Mouse (Mus musculus): ENCODE measurements around the gene Plod1.

GRCm38 (mm10) chr4:147868450-147869031, 68.0 kb downstream of the Plod1 start, which contains the start of the genes Miip and Fv1:
- TF ChIP-seq CTCF (IDR thresholded peaks at IDR 0.05 in 2 of 3, conservative IDR thresholded peaks at IDR 0.05 in 1 of 3; ENCODE audit: control insufficient read depth in 1 of 3, insufficient read depth in 1 of 3, low read depth in 2 of 3, low read length in 3 of 3, poor library complexity in 1 of 3, severe bottlenecking in 1 of 3), result no peak
- TF ChIP-seq MAX (IDR thresholded peaks at IDR 0.05; ENCODE audit: low read length), result peak; percentile 75
- TF ChIP-seq TAL1 (IDR thresholded peaks at IDR 0.05; ENCODE audit: low read length), result no peak
- TF ChIP-seq MAFK (IDR thresholded peaks at IDR 0.05; ENCODE audit: borderline replicate concordance, low read depth, low read length), result no peak
- peak in 1 of 2 experiments; percentile 78; a peak in 3 of 4 replicates for TF ChIP-seq POLR2A (IDR thresholded peaks at IDR 0.05; ENCODE audit: control insufficient read depth in 1 of 2, insufficient read depth in 1 of 2, low read depth in 1 of 2, low read length in 2 of 2, poor library complexity in 1 of 2)
- no peak for TF ChIP-seq EP300 (IDR thresholded peaks at IDR 0.05; ENCODE audit: low read depth in 1 of 2, low read length in 2 of 2)
- TF ChIP-seq ETS1 (IDR thresholded peaks at IDR 0.05; ENCODE audit: low read depth, low read length), result no peak
- TF ChIP-seq MXI1 (IDR thresholded peaks at IDR 0.05; ENCODE audit: low read depth, low read length), result peak; percentile 94

All from MEL (cell line).